Mouse (Mus musculus) erythroblast, embryonic 14.5 days (primary cell): ENCODE data around the gene Adamtsl4.

ENCODE experiments used
- GATA1 ChIP-seq: IDR thresholded peaks from 2 replicates; pipeline ENCODE4 v1.6.1; 2012; ENCODE audit warnings: low read length, inconsistent platforms, mixed read lengths
- TAL1 ChIP-seq: IDR thresholded peaks from 3 replicates; pipeline ENCODE4 v1.6.1; 2012; ENCODE audit warnings: low read length, inconsistent platforms, mixed read lengths

DNA sequence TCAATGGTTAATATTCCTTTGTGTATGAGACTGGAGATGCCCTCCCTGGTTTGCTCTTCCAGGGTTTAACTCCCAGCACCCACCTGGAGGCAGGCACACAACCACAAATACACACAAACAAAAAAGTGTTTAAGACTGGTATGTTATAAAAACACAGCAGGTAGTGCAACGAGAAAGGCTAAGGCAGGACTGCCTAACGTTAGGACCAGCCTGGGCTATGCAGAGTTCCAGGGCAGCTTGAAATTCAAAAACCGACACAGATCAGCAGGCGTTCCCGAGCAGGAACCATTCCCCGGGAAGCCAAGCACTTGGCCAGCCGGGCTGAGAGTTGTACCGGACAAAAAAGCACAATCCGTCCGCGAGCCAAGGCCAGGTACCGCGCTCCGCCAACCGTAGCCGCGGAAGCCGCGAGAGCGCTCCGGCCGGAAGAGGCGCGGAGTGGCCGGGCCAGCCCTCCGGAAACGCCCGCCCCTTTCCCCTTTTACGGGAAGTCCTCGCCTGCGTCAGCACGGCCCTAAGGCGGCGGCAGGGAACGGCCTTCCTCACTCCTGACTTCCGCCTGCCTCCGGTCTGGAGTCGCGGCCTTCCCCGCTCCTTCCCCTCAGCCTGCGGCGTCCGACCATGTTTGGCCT is 29.4 kb downstream of the Adamtsl4 start, which contains the start of gene Mcl1:
- TF ChIP-seq GATA1, result no peak
- no peak for TF ChIP-seq TAL1
